Mouse (Mus musculus) adrenal gland, adult 8-10 months (tissue): ENCODE data around the gene Idi1. TPM values are rescaled to one million over a fixed set of nuclear protein-coding genes. Genes with fewer than 3 reads are reported as not detected.
"Not testable (repeated sequence)": the region's sequence is repeated elsewhere in the genome, so short reads cannot be mapped to it uniquely, and the experiment has no call there.

Source experiments
- DNase-seq: peaks from one replicate; pipeline ENCODE4 v3.0.0; 2022
- microRNA-seq, 2 experiments: library from miRNA; unstranded; fragments of <30 nt; microRNA quantifications; one replicate each; pipeline ENCODE4 v1.2.0; 2022
- total RNA-seq, 4 experiments: library from RNA; stranded (reverse); gene quantifications; 2 replicates each; pipeline ENCODE4 v1.2.4; 2022

Idi1 gene
- total RNA-seq, 4 experiments from 2014 or later, result 38.3 to 87.2 (median 74.2) TPM

DNA sequence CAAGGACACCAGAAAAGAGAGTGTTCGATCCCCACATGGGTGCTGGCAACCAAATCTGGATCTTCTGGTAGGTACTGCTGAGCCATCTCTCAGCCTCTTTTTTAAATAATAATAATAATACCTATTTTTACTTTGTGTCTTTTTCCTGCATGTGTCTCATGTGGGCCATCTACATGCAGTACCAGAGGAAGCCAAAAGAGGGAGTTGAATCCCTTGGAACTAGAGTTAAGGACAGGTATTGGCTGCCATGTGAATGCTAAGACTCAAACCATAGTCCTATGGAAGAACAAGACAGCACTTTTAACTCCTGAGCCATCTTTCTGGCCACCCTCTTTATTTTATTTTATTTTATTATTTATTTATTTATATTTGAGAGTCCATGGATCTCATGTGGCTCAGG, 3.3 kb downstream of the Idi1 start:
- no peak for DNase-seq

DNA sequence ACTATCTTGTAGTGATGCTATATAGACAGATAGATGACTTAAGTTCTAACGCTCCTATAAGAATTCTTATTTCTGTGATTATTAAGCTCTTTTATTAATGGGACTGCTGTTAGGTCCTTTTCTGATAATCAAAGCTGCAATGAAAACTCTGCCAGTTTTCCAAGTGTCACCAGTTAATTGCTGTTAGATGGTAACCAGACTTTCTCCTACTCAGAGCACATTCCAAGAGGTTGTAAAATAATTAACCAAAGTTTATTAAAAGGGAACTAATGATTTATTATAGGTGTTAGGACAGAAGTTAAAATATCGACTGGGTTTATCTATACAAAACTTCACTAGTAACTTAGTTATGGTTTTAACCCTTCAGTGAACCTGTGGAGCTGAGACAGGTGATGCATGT, 20.7 kb downstream of the Idi1 start:
- not testable (repeated sequence) for DNase-seq

DNA sequence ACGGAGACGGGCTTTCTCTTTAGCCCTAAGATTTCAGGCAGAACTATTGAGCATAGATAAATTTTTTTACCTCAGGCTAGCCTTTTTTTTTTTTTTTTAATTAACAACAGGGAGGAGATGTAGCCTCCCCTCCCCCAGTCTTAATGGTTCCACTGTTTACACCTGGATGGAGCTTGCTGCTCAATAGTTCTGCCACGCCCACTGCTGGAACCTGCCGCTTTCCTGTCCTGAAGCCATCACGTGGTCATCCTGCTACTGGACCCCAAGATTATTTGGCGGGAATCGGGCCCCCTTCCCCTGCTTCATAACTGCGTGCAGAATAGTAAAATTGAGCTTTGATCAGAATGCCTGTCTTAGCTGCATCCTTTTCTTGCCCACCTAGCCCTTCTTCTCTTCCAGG, 28.6 kb downstream of the Idi1 start:
- DNase-seq, result not testable (repeated sequence)

DNA sequence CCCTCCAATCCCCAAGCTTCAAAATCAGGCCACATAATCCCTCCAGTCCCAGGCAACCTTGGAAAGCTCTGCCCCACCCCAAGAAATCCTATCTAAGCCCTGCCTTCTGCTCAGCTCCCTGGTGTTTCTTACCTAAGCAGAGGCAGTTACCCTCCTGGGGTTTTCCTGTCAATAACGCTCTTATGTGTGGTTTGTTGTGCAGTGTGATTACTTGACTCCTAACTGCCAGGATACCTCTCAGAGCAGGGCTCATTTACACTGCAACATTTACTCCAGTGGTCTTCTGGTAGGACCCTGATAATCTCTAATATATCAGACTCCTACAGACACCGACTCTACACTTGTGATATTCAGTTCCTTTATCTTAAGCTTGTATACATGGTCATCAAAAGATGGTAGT, 48.2 kb downstream of the Idi1 start:
- DNase-seq, result no peak

DNA sequence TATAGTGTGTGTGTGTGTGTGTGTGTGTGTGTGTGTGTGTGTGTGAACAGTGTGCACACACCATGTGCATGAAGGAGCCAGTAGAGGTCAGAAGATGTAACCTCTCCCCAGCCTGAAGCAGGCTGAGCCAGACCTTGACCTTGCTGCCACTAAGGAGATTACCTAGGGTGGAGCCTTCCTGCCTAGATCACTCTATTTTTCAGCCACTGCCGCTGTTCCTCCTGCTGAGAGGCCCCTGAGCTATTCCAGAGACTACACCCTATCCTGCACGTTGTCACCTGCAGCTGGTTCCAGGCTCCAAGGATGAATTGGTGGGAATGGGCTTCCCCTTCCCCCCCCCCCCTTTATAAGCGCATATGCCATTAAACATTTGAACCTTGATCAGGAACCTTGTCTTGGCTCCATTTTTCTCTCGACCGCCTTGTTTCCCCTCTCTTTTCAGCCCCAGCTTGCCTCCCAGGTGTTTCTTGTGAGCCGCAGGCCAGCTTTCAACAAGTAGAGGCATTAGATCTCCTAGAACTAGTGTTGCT, 52.4 kb downstream of the Idi1 start:
- DNase-seq, result not testable (repeated sequence)

DNA sequence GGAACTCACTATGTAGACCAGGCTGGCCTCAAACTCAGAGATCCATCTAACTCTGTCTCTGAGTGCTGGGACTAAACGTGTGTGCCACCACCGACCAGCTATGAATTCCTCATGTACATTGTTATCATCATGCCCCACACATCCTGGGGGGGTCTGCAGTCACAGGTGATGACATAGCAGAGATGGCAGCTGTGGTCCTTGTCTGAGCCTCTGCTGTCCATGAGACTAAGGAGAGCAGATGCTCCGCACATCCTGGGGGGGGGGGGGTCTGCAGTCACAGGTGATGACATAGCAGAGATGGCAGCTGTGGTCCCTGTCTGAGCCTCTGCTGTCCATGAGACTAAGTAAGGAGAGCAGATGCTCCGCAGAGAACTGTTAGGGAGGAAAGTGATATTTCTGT, 55.8 kb downstream of the Idi1 start:
- not testable (repeated sequence) for DNase-seq

DNA sequence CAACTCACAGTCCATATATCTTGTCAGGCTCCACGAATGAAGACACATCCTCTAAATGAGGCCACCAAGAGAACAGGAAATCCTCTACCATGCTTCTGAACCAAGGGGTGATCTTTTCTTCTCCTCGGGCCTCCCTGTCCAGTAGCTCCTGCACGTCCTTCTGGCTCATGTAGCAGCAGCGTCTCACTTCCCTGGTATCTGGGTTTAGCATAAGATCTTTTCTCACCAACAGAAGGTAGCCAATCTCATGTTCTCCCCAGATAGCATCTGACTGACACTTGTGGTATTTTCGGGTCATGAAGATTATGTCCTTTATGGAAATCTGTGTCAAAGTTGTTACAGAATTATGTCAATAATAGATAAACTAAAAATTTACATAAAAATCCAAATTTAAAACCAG, 56.4 kb downstream of the Idi1 start:
- DNase-seq, result not testable (repeated sequence)

Small RNAs within 50 kb of the gene (microRNA-seq; reads per million reads assigned to microRNA genes)
- gene Gm22750, result 0 reads per million in 2 experiments

Other genes with a start within 250 kb of the Idi1 start
- 10 to 100 TPM; 44.7 to 54.1 (median 49.6) TPM for gene Wdr37, start 13.6 kb upstream of the Idi1 start, total RNA-seq
- gene Gm9745, start 62.7 kb downstream of the Idi1 start, total RNA-seq, result not detected
- not detected for gene Idi2, start 67.4 kb downstream of the Idi1 start, total RNA-seq
- gene Gtpbp4, start 110.6 kb downstream of the Idi1 start, total RNA-seq, result 10 to 100 TPM; 54.3 to 63.3 (median 58.9) TPM
- gene Larp4b, start 208.4 kb downstream of the Idi1 start, total RNA-seq, result 10 to 100 TPM; 65.9 to 70.3 (median 67.2) TPM